Mouse (Mus musculus): ENCODE measurements around the gene Slc1a7. TPM values are rescaled to one million over a fixed set of nuclear protein-coding genes. Genes with fewer than 3 reads are reported as not detected.

Gene Slc1a7
- polyA plus RNA-seq, 1 experiment from 2014 or later, result 0.10 TPM

GRCm38 (mm10) chr4:108060774-108061173, 92.6 kb downstream of the Slc1a7 start:
- DNase-seq (ENCODE audit: low spot score) (no peak), ATAC-seq (ENCODE audit: low FRiP score, low TSS enrichment) (no peak)
- H3K4me2 ChIP-seq (replicated peaks; ENCODE audit: low read depth), result no peak overlapping the region
- TF ChIP-seq EP300 (optimal IDR thresholded peaks at IDR 0.05) (no peak), CTCF (IDR thresholded peaks at IDR 0.05; ENCODE audit: low read depth) (no peak)
- no peaks in the 10 kb centered on the region for H3K27me3 ChIP-seq (ENCODE audit: control insufficient read depth, insufficient read depth, low read length)
- H3K36me3 ChIP-seq (ENCODE audit: control insufficient read depth, insufficient read depth, low read length), result peaks cover 7% of the 10 kb centered on the region
- WGBS, result 84% methylated on average over 4 of the region's 4 CpGs
- H3K9me3 ChIP-seq (ENCODE audit: control insufficient read depth, low read length), result no peaks in the 10 kb centered on the region
- H3K4me1 ChIP-seq (replicated peaks; ENCODE audit: control insufficient read depth, insufficient read depth), result no peaks in the 10 kb centered on the region
- no peak overlapping the region for H3K9ac ChIP-seq (ENCODE audit: low read length)
- H3K27ac ChIP-seq (replicated peaks), result no peak overlapping the region
- H3K4me3 ChIP-seq (ENCODE audit: low read depth, low read length), result no peak overlapping the region

GRCm38 (mm10) chr4:108062524-108062923, 94.4 kb downstream of the Slc1a7 start:
- Histone ChIP-seq H3K4me1 (replicated peaks; ENCODE audit: control insufficient read depth, insufficient read depth) (no peaks in the 10 kb centered on the region), H3K9ac (ENCODE audit: low read length) (no peak overlapping the region), H3K27me3 (ENCODE audit: control insufficient read depth, insufficient read depth, low read length) (no peaks in the 10 kb centered on the region), H3K36me3 (ENCODE audit: control insufficient read depth, insufficient read depth, low read length) (peaks cover 7% of the 10 kb centered on the region; the same call in 1 of the 2 replicates), H3K9me3 (ENCODE audit: control insufficient read depth, low read length) (no peaks in the 10 kb centered on the region), H3K27ac (replicated peaks) (no peak overlapping the region), H3K4me2 (replicated peaks; ENCODE audit: low read depth) (no peak overlapping the region), H3K4me3 (ENCODE audit: low read depth, low read length) (no peak overlapping the region)
- ATAC-seq (ENCODE audit: low FRiP score, low TSS enrichment) (no peak), DNase-seq (ENCODE audit: low spot score) (no peak)
- 93% methylated on average over 5 of the region's 5 CpGs for WGBS
- TF ChIP-seq CTCF (IDR thresholded peaks at IDR 0.05; ENCODE audit: low read depth), result no peak
- TF ChIP-seq EP300 (optimal IDR thresholded peaks at IDR 0.05), result no peak

Other genes with a start within 250 kb of the Slc1a7 start
- 0.85 and 1.3 TPM in 2 replicates for gene Lrp8, start 166.1 kb upstream of the Slc1a7 start, polyA plus RNA-seq (2015; fragmentation: Nextera tagmentation; extraction: Ambion mirVana)
- 126 and 145 TPM in 2 replicates for gene Magoh, start 88.6 kb upstream of the Slc1a7 start, polyA plus RNA-seq (2015; fragmentation: Nextera tagmentation; extraction: Ambion mirVana)
- gene 0610037L13Rik, start 78.5 kb upstream of the Slc1a7 start, polyA plus RNA-seq (2015; fragmentation: Nextera tagmentation; extraction: Ambion mirVana), result 99.3 and 101 TPM in 2 replicates
- gene Cpt2, start 44.7 kb upstream of the Slc1a7 start, polyA plus RNA-seq (2015; fragmentation: Nextera tagmentation; extraction: Ambion mirVana), result 78.4 and 81.2 TPM in 2 replicates
- 2.0 and 2.4 TPM in 2 replicates for gene Podn, start 128.1 kb downstream of the Slc1a7 start, polyA plus RNA-seq (2015; fragmentation: Nextera tagmentation; extraction: Ambion mirVana)
- gene Scp2, start 176.7 kb downstream of the Slc1a7 start, polyA plus RNA-seq (2015; fragmentation: Nextera tagmentation; extraction: Ambion mirVana), result 320 and 329 TPM in 2 replicates
- 22.1 and 23.4 TPM in 2 replicates for gene Echdc2, start 197.1 kb downstream of the Slc1a7 start, polyA plus RNA-seq (2015; fragmentation: Nextera tagmentation; extraction: Ambion mirVana)
- gene Zyg11a, start 249.7 kb downstream of the Slc1a7 start, polyA plus RNA-seq (2015; fragmentation: Nextera tagmentation; extraction: Ambion mirVana), result 0.04 and 0.11 TPM in 2 replicates